Mouse (Mus musculus): ENCODE results near the gene Adh1. TPM values are rescaled to one million over a fixed set of nuclear protein-coding genes. Genes with fewer than 3 reads are reported as not detected.

Adh1 gene
- polyA plus RNA-seq, 1 experiment from 2014 or later, result 1.3 TPM

DNA sequence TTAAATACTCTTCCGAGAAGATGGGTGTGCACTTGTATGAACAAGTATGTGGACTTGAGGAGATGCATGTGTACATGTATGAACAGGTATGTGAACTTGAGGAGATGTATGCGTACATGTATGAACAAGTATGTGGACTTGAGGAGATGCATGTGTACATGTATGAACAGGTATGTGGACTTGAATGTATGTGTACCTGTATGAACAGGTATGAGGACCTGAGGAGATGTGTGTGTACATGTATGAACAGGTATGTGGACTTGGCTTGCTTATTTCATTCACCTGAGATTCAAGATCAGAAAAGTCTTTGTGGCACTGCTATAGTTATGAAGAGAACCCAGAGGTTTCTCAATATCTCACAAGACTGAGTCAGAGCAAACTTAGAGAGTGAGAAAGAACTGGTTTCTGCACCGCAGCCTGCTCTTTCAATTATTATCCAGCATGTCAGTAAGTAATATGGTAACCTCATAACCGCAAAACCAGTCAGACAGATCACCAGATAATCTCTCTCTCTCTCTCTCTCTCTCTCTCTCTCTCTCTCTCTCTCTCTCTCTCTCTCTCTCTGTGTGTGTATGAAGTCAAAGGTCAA is 30.8 kb downstream of the Adh1 start:
- Histone ChIP-seq H3K4me3 (replicated peaks; ENCODE audit: low read length) (no peak overlapping the region), H3K9ac (no peak overlapping the region), H3K9me3 (ENCODE audit: control insufficient read depth, low read length) (0 out of 2 replicates have a peak, but pooled peaks cover 2% of the 10 kb centered on the region), H3K4me2 (replicated peaks) (no peak overlapping the region), H3K36me3 (replicated peaks; ENCODE audit: control insufficient read depth, insufficient read depth) (no peaks in the 10 kb centered on the region), H3K27me3 (ENCODE audit: control insufficient read depth, insufficient read depth, low read length) (no peaks in the 10 kb centered on the region), H3K27ac (no peak overlapping the region), H3K4me1 (replicated peaks; ENCODE audit: control insufficient read depth, insufficient read depth, low read length) (no peaks in the 10 kb centered on the region)
- no peak for DNase-seq (ENCODE audit: low spot score)
- WGBS, result 90% methylated on average over 4 of the region's 4 CpGs
- no peak for ATAC-seq (ENCODE audit: low FRiP score)

DNA sequence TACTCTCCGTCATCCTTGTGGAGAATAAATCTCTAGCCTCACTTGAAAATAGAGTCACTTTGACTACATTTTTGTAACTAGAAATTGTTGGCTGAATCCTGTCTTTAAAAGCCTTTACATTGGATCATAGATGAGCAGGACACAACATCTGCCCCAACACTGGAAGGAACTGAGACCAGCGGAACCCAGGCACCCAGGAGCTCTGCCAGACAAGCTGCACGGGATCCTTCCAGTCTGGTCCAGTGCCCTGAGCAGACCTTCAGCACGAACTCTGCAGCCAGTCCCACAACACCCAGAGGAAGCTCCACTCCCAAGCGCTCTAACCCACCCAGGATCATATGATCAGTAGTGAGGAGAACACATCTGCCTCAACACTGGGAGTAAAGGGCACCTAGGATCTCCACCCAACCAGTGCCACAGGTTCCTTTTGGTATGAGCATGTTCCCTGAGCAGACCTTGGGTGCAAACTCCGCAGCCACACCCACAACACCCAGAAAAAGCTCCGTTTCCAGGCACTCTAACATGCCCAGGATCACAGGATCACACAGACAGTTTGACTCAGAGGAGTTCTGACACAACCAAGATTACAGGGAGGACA is 32.6 kb downstream of the Adh1 start:
- Histone ChIP-seq H3K4me1 (replicated peaks; ENCODE audit: control insufficient read depth, insufficient read depth, low read length) (no peaks in the 10 kb centered on the region), H3K4me2 (replicated peaks) (no peak overlapping the region), H3K4me3 (replicated peaks; ENCODE audit: low read length) (no peak overlapping the region), H3K9me3 (ENCODE audit: control insufficient read depth, low read length) (peaks cover 12% of the 10 kb centered on the region; the same call in 1 of the 2 replicates), H3K36me3 (replicated peaks; ENCODE audit: control insufficient read depth, insufficient read depth) (no peaks in the 10 kb centered on the region), H3K9ac (no peak overlapping the region), H3K27ac (no peak overlapping the region), H3K27me3 (ENCODE audit: control insufficient read depth, insufficient read depth, low read length) (no peaks in the 10 kb centered on the region)
- 92% methylated on average over 7 of the region's 7 CpGs for WGBS
- DNase-seq (ENCODE audit: low spot score) (no peak), ATAC-seq (ENCODE audit: low FRiP score) (no peak)

DNA sequence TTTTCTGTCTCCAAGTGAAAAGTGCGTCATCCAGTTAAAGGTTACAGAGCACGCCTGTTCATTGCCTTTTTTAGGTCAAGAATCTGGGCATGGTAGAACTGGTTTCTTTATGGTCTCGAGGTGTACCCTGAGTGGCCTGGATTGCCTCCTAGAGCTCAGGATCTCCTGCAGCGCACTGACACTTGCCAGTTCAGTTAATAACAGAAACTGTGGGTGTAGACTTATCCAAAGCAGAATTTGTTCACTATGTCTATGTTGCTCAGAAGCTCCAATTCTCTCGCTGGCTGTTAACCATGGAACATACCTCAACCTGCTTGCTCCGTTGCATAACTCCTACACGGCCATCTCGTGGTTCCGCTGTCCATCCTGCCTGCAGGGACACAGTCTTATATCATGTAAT is 39.3 kb downstream of the Adh1 start:
- H3K4me3 ChIP-seq (replicated peaks; ENCODE audit: low read length), result no peak overlapping the region
- no peak for ATAC-seq (ENCODE audit: low FRiP score)
- no peak overlapping the region for H3K27ac ChIP-seq
- no peak for DNase-seq (ENCODE audit: low spot score)
- no peaks in the 10 kb centered on the region for H3K4me1 ChIP-seq (replicated peaks; ENCODE audit: control insufficient read depth, insufficient read depth, low read length)
- peaks cover 19% of the 10 kb centered on the region for H3K9me3 ChIP-seq (ENCODE audit: control insufficient read depth, low read length)
- no peaks in the 10 kb centered on the region for H3K27me3 ChIP-seq (ENCODE audit: control insufficient read depth, insufficient read depth, low read length)
- WGBS, result 94% methylated on average over 9 of the region's 9 CpGs
- H3K9ac ChIP-seq, result no peak overlapping the region
- H3K36me3 ChIP-seq (replicated peaks; ENCODE audit: control insufficient read depth, insufficient read depth), result no peaks in the 10 kb centered on the region
- no peak overlapping the region for H3K4me2 ChIP-seq (replicated peaks)

DNA sequence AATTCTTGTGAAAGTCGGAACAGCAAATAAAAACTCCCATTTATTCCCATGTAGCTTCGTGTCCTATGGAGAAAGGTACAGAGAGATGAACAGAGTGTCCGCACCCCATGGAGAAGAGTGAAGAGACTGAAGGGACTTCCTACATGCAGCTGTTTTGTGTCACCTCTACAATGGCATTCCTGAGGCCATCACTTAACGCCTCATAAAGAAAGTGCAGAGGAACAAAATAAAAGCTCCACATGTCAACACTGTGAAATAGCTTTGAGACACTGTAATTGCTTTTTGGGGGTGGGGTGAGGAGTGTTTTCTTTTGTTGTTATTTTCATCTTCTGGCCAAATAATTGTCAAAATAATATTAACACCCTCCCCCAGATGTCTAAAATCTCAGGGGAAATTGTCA is 41.9 kb downstream of the Adh1 start:
- peaks cover 14% of the 10 kb centered on the region for H3K9me3 ChIP-seq (ENCODE audit: control insufficient read depth, low read length)
- 48% methylated on average over 4 of the region's 4 CpGs for WGBS
- no peaks in the 10 kb centered on the region for H3K27me3 ChIP-seq (ENCODE audit: control insufficient read depth, insufficient read depth, low read length)
- DNase-seq (ENCODE audit: low spot score) (no peak), ATAC-seq (ENCODE audit: low FRiP score) (no peak)
- H3K4me2 ChIP-seq (replicated peaks), result no peak overlapping the region
- no peaks in the 10 kb centered on the region for H3K36me3 ChIP-seq (replicated peaks; ENCODE audit: control insufficient read depth, insufficient read depth)
- no peak overlapping the region for H3K9ac ChIP-seq
- no peak overlapping the region for H3K27ac ChIP-seq
- H3K4me1 ChIP-seq (replicated peaks; ENCODE audit: control insufficient read depth, insufficient read depth, low read length), result no peaks in the 10 kb centered on the region
- H3K4me3 ChIP-seq (replicated peaks; ENCODE audit: low read length), result no peak overlapping the region

DNA sequence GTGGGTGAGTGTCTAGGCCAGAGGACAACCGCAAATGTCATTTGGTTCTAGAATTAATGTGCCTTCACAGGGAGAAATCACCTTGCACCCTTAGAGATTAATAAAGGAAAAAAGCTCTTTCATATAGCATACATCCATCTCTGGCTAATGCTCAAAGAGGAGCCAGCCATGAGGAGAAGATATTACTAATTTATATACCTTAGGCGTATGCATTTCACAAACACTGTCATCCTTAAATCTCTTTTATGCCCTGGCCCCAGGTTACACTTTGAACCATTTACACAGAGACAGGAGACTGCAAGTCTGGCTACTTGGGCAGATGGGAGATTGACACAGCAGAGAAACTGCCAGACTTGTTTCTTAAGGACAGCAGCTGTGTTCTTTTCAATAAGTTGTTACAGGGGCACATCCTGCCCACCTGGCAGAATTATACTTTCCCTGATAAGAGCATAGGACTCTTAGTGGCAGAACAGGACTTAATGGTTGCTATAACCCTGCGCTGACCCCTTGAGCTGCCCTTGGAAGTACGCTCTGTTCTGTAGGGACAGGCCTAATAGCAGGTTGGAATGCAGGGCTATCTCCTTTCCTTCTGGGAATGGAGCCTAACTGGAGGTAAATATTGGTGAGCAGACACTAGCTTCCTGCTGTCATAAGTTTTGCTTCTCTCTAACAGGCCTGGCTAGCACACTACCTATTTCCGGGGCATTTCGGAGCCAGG is 43.1 kb downstream of the Adh1 start:
- 88% methylated on average over 6 of the region's 6 CpGs for WGBS
- DNase-seq (ENCODE audit: low spot score), result no peak
- H3K4me3 ChIP-seq (replicated peaks; ENCODE audit: low read length), result no peak overlapping the region
- H3K4me2 ChIP-seq (replicated peaks), result no peak overlapping the region
- H3K36me3 ChIP-seq (replicated peaks; ENCODE audit: control insufficient read depth, insufficient read depth), result no peaks in the 10 kb centered on the region
- no peaks in the 10 kb centered on the region for H3K27me3 ChIP-seq (ENCODE audit: control insufficient read depth, insufficient read depth, low read length)
- H3K9me3 ChIP-seq (ENCODE audit: control insufficient read depth, low read length), result peaks cover 2% of the 10 kb centered on the region; the same call in 1 of the 2 replicates
- ATAC-seq (ENCODE audit: low FRiP score), result no peak
- no peak overlapping the region for H3K9ac ChIP-seq
- H3K4me1 ChIP-seq (replicated peaks; ENCODE audit: control insufficient read depth, insufficient read depth, low read length), result no peaks in the 10 kb centered on the region
- no peak overlapping the region for H3K27ac ChIP-seq

DNA sequence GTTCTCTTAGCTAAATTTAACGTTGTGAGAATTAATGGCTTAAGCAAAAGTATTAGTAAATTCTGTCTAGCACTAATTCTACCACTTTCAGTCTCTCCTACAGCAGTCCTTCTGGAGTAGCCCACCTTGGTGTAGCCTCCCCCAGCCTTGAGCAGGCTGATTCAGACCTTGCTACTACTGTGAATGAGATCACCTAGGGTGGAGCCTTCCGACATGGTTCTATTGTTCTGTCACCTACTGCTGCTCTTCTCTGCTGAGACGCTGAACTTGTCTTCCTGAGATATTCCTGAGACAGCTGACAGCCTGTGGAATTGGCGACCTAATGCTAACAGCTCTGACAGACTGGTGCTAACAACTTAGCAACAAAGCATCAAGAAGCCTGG is 43.7 kb downstream of the Adh1 start:
- WGBS, result 57% methylated on average over 4 of the region's 4 CpGs
- Histone ChIP-seq H3K27ac (no peak overlapping the region), H3K36me3 (replicated peaks; ENCODE audit: control insufficient read depth, insufficient read depth) (no peaks in the 10 kb centered on the region), H3K4me1 (replicated peaks; ENCODE audit: control insufficient read depth, insufficient read depth, low read length) (no peaks in the 10 kb centered on the region), H3K4me3 (replicated peaks; ENCODE audit: low read length) (no peak overlapping the region), H3K4me2 (replicated peaks) (no peak overlapping the region), H3K27me3 (ENCODE audit: control insufficient read depth, insufficient read depth, low read length) (no peaks in the 10 kb centered on the region), H3K9me3 (ENCODE audit: control insufficient read depth, low read length) (no peaks in the 10 kb centered on the region), H3K9ac (no peak overlapping the region)
- no peak for DNase-seq (ENCODE audit: low spot score)
- no peak for ATAC-seq (ENCODE audit: low FRiP score)

DNA sequence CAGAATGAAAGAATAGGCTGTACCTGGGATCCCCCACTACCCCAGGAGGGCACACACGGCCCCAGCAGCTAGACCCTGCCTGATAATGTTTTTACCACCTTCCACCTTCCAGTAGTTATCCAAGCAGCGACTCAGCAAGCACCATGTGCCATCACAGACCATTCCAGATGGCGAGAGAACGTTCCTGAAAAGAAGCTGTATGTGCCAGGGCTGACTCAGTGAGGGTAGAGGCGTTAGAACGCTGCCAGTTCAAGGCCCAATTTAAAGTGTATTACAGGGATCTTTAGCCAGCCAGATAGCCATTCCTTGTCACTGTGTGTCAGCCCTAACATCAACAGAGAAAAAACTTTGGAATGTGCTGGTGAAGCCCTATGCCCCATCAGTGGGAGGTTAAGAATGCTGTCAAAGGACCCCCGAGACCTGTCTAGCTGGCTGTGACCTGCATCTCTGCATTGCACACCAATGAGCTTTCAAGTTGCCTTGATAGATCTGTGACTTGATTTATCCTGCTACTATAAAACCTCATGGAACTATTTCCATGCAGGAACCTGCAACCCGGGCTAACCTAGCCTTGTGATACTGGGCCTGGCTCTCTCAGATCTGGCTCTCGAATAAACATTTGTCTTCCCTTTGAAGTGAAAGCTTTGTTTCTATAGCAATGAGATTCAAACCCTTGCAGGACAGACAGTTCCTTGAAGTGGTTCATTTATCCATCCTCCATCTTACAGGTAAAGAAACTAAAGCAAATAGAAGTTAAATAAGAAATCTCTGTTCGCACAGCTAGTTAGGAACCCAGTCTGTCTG is 44.9 kb downstream of the Adh1 start:
- Histone ChIP-seq H3K27me3 (ENCODE audit: control insufficient read depth, insufficient read depth, low read length) (no peaks in the 10 kb centered on the region), H3K9ac (no peak overlapping the region), H3K4me3 (replicated peaks; ENCODE audit: low read length) (no peak overlapping the region), H3K4me2 (replicated peaks) (no peak overlapping the region), H3K4me1 (replicated peaks; ENCODE audit: control insufficient read depth, insufficient read depth, low read length) (no peaks in the 10 kb centered on the region), H3K36me3 (replicated peaks; ENCODE audit: control insufficient read depth, insufficient read depth) (no peaks in the 10 kb centered on the region), H3K27ac (0 out of 2 replicates have a peak overlapping the region, but pooled peaks have one; percentile 18), H3K9me3 (ENCODE audit: control insufficient read depth, low read length) (no peaks in the 10 kb centered on the region)
- ATAC-seq (ENCODE audit: low FRiP score), result no peak
- no peak for DNase-seq (ENCODE audit: low spot score)
- 68% methylated on average over 10 of the region's 10 CpGs for WGBS

DNA sequence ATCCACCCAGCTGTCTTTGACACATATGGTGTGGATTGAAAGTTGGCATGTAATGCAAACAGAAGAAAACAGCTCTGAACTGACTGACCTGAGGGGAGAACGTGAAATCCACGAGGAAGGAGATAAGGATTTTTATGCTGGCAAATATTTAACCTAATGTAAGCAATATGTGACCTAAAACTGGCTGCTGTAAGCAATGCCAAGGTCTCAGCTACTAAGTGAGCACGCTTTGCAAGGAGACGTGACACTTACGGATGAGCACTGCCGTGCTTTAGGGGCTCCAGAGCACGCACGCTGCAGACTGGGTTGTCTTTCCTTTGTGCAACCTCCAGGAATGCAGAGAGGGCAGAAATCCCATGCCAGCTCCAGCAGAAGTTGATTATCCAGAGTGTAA is 45.5 kb downstream of the Adh1 start:
- H3K27ac ChIP-seq, result 0 out of 2 replicates have a peak overlapping the region, but pooled peaks have one; percentile 18
- 46% methylated on average over 8 of the region's 8 CpGs for WGBS

DNA sequence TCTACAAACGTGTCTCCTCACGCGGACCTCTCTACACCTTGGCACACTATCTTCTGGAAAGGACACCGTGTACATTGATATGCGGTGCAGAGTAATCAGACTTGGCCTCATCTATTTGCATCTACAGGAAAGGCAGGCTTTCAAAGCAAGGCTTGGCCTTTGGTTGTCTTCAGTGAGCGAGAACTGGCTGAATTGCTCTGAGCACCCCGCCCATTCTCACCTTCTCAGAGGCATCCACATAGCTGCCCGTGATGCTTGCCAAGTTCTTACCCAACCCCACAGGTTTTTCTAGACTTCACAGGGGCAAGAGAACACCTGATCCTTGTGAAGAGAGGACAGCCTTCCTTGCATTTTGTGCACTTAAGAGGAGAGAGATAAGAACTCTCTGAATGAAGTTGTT is 49.1 kb downstream of the Adh1 start:
- Histone ChIP-seq H3K4me3 (replicated peaks; ENCODE audit: low read length) (no peak overlapping the region), H3K27me3 (ENCODE audit: control insufficient read depth, insufficient read depth, low read length) (no peaks in the 10 kb centered on the region), H3K9ac (no peak overlapping the region), H3K27ac (no peak overlapping the region), H3K9me3 (ENCODE audit: control insufficient read depth, low read length) (no peaks in the 10 kb centered on the region), H3K4me2 (replicated peaks) (no peak overlapping the region), H3K4me1 (replicated peaks; ENCODE audit: control insufficient read depth, insufficient read depth, low read length) (no peaks in the 10 kb centered on the region), H3K36me3 (replicated peaks; ENCODE audit: control insufficient read depth, insufficient read depth) (no peaks in the 10 kb centered on the region)
- DNase-seq (ENCODE audit: low spot score), result no peak
- 95% methylated on average over 8 of the region's 8 CpGs for WGBS
- ATAC-seq (ENCODE audit: low FRiP score), result no peak

More for the DNA sequence above, 45.5 kb downstream of the Adh1 start:
- Histone ChIP-seq H3K4me2 (replicated peaks) (no peak overlapping the region), H3K9ac (no peak overlapping the region), H3K9me3 (ENCODE audit: control insufficient read depth, low read length) (no peaks in the 10 kb centered on the region), H3K27me3 (ENCODE audit: control insufficient read depth, insufficient read depth, low read length) (no peaks in the 10 kb centered on the region), H3K4me3 (replicated peaks; ENCODE audit: low read length) (no peak overlapping the region), H3K4me1 (replicated peaks; ENCODE audit: control insufficient read depth, insufficient read depth, low read length) (no peaks in the 10 kb centered on the region), H3K36me3 (replicated peaks; ENCODE audit: control insufficient read depth, insufficient read depth) (no peaks in the 10 kb centered on the region)
- 0 out of 2 replicates have a peak, but pooled peaks have one; percentile 57 for ATAC-seq (ENCODE audit: low FRiP score)
- DNase-seq (ENCODE audit: low spot score), result peak; percentile 37
